Mouse (Mus musculus) lung, embryonic 14.5 days (tissue): ENCODE data around the gene 1700001C19Rik. TPM values are rescaled to one million over a fixed set of nuclear protein-coding genes. Genes with fewer than 3 reads are reported as not detected.
A peak's percentile ranks its signal among the peaks of the same experiment; 100 is the strongest.

Experiments
- ATAC-seq: fragments of 200-750 bp; cut with Nextera tagmentation; 2 replicates; pipeline ENCODE4 v1.8.0; 2017; ENCODE audit warnings: mild to moderate bottlenecking, moderate TSS enrichment, moderate library complexity; ENCODE audit not compliant: insufficient read depth
- DNase-seq: peaks from one replicate; pipeline ENCODE4 v3.0.0-alpha.2; 2015
- H3K27ac ChIP-seq: fragments of 300-500 bp; sonication (generic); 2 replicates; pipeline ENCODE4 v1.5.1; 2014; ENCODE audit warnings: low read depth, mild to moderate bottlenecking, moderate library complexity
- H3K27me3 ChIP-seq: fragments of 300-500 bp; sonication (generic); 2 replicates; pipeline ENCODE4 v1.6.1; 2014; ENCODE audit warnings: low read length, control low read depth; ENCODE audit not compliant: insufficient read depth
- H3K36me3 ChIP-seq: fragments of 300-500 bp; sonication (generic); 2 replicates; pipeline ENCODE4 v1.6.1; 2014; ENCODE audit warnings: control low read depth; ENCODE audit not compliant: insufficient read depth
- H3K4me1 ChIP-seq: fragments of 300-500 bp; sonication (generic); 2 replicates; pipeline ENCODE4 v1.6.1; 2014; ENCODE audit warnings: antibody characterized with exemption, control low read depth; ENCODE audit not compliant: insufficient read depth
- H3K4me2 ChIP-seq: fragments of 300-500 bp; sonication (generic); 2 replicates; pipeline ENCODE4 v1.6.1; 2014; ENCODE audit warnings: mild to moderate bottlenecking
- H3K4me3 ChIP-seq: fragments of 300-500 bp; sonication (generic); 2 replicates; pipeline ENCODE4 v1.5.1; 2014; ENCODE audit warnings: low read depth, low read length
- H3K9ac ChIP-seq: fragments of 300-500 bp; sonication (generic); 2 replicates; pipeline ENCODE4 v1.6.1; 2014
- H3K9me3 ChIP-seq: fragments of 300-500 bp; sonication (generic); 2 replicates; pipeline ENCODE4 v1.6.1; 2016; ENCODE audit warnings: low read depth, low read length, control low read depth
- CTCF ChIP-seq: IDR thresholded peaks from 2 replicates; pipeline ENCODE4 v1.5.1; 2016; ENCODE audit warnings: antibody characterized with exemption, low read depth
- WGBS: fragments of 180-500 bp; shearing (Covaris S2); extraction: QIAGEN DNeasy Blood & Tissue Kit; methylation state at CpG from one replicate; pipeline ENCODE4 v1.1.7; 2014; 5-methylcytosine and 5-hydroxymethylcytosine counted together
- polyA plus RNA-seq: library from polyadenylated mRNA; unstranded; fragments of >200 nt; fragmentation: Nextera tagmentation; extraction: Ambion mirVana; gene quantifications from 2 replicates; pipeline ENCODE4 v1.2.1, GENCODE M21; 2014

Gene 1700001C19Rik
- polyA plus RNA-seq, 1 experiment from 2014 or later = 0.13 TPM

GRCm38 (mm10) chr17:47378133-47378532 lies 59.0 kb downstream of the 1700001C19Rik start:
- TF ChIP-seq CTCF = peak; percentile 18; the same call in 1 of the 2 replicates
- Histone ChIP-seq H3K4me2 (no peak overlapping the region), H3K36me3 (peaks cover 82% of the 10 kb centered on the region), H3K4me1 (no peaks in the 10 kb centered on the region), H3K9me3 (no peaks in the 10 kb centered on the region), H3K27me3 (no peaks in the 10 kb centered on the region), H3K27ac (no peak overlapping the region), H3K9ac (no peak overlapping the region), H3K4me3 (no peak overlapping the region)
- ATAC-seq = no peak
- 75% methylated on average over 15 of the region's 15 CpGs for WGBS
- DNase-seq = no peak

- ATAC-seq = no peak
- DNase-seq = no peak
- TF ChIP-seq CTCF = no peak
- no peak overlapping the region for H3K4me2 ChIP-seq
- H3K4me1 ChIP-seq = no peaks in the 10 kb centered on the region
- WGBS = 91% methylated on average over 6 of the region's 6 CpGs
- H3K36me3 ChIP-seq = peaks cover 93% of the 10 kb centered on the region
- no peak overlapping the region for H3K27ac ChIP-seq
- no peaks in the 10 kb centered on the region for H3K9me3 ChIP-seq
- no peaks in the 10 kb centered on the region for H3K27me3 ChIP-seq
- H3K9ac ChIP-seq = no peak overlapping the region
- no peak overlapping the region for H3K4me3 ChIP-seq
Measured at GRCm38 (mm10) chr17:47376779-47377280, 60.3 kb downstream of the 1700001C19Rik start.

GRCm38 (mm10) chr17:47373991-47374390 lies 63.2 kb downstream of the 1700001C19Rik start:
- no peaks in the 10 kb centered on the region for H3K27me3 ChIP-seq
- no peak overlapping the region for H3K4me2 ChIP-seq
- no peak for ATAC-seq
- no peak overlapping the region for H3K9ac ChIP-seq
- no peak overlapping the region for H3K27ac ChIP-seq
- H3K4me3 ChIP-seq = no peak overlapping the region
- peaks cover 68% of the 10 kb centered on the region for H3K36me3 ChIP-seq
- H3K9me3 ChIP-seq = no peaks in the 10 kb centered on the region
- no peaks in the 10 kb centered on the region for H3K4me1 ChIP-seq
- 78% methylated on average over 6 of the region's 6 CpGs for WGBS
- DNase-seq = no peak
- no peak for TF ChIP-seq CTCF

GRCm38 (mm10) chr17:47371451-47371850 lies 65.7 kb downstream of the 1700001C19Rik start:
- Histone ChIP-seq H3K4me1 (no peaks in the 10 kb centered on the region), H3K27me3 (no peaks in the 10 kb centered on the region), H3K9me3 (no peaks in the 10 kb centered on the region), H3K36me3 (peaks cover 43% of the 10 kb centered on the region), H3K4me2 (0 out of 2 replicates have a peak overlapping the region, but pooled peaks have one; percentile 14), H3K9ac (no peak overlapping the region), H3K27ac (no peak overlapping the region), H3K4me3 (no peak overlapping the region)
- DNase-seq = peak; percentile 88
- peak; percentile 90 for TF ChIP-seq CTCF
- ATAC-seq = peak; percentile 52
- WGBS = 10% methylated on average over 4 of the region's 4 CpGs

GRCm38 (mm10) chr17:47369087-47369443 lies 68.1 kb downstream of the 1700001C19Rik start:
- DNase-seq = peak; percentile 63
- H3K4me2 ChIP-seq = peak overlapping the region; percentile 86
- H3K9ac ChIP-seq = peak overlapping the region; percentile 71
- peak overlapping the region; percentile 26 for H3K27ac ChIP-seq
- H3K9me3 ChIP-seq = no peaks in the 10 kb centered on the region
- no peak for TF ChIP-seq CTCF
- H3K27me3 ChIP-seq = no peaks in the 10 kb centered on the region
- H3K36me3 ChIP-seq = peaks cover 19% of the 10 kb centered on the region
- ATAC-seq = peak; percentile 38
- peak overlapping the region; percentile 83 for H3K4me3 ChIP-seq
- under 1% methylated on average over 20 of the region's 20 CpGs for WGBS
- H3K4me1 ChIP-seq = no peaks in the 10 kb centered on the region

GRCm38 (mm10) chr17:47368401-47369086 lies 68.6 kb downstream of the 1700001C19Rik start, which contains the start of gene Mrps10:
TSS of gene Mrps10 (plus strand) at chr17:47368887.
- H3K9ac ChIP-seq = peak within 1 kb of the TSS; percentile 71
- H3K9me3 ChIP-seq = no peaks in the 10 kb centered on the region
- peaks cover 16% of the 10 kb centered on the region for H3K36me3 ChIP-seq
- no peaks in the 10 kb centered on the region for H3K4me1 ChIP-seq
- H3K4me2 ChIP-seq = peak within 1 kb of the TSS; percentile 86
- 3% methylated on average over 35 of the region's 35 CpGs for WGBS
- H3K27me3 ChIP-seq = no peaks in the 10 kb centered on the region
- peak; percentile 88 for ATAC-seq
- peak within 1 kb of the TSS; percentile 83 for H3K4me3 ChIP-seq
- peak; percentile 97 for DNase-seq
- TF ChIP-seq CTCF = no peak
- H3K27ac ChIP-seq = peak within 1 kb of the TSS; percentile 26

Other genes starting within 250 kb of the 1700001C19Rik start
- 84.1 and 86.9 TPM in 2 replicates for gene Mrps10, start 68.5 kb downstream of the 1700001C19Rik start, polyA plus RNA-seq
- gene Guca1b, start 52.0 kb downstream of the 1700001C19Rik start, polyA plus RNA-seq = 0.41 and 0.49 TPM in 2 replicates
- 1.6 and 1.7 TPM in 2 replicates for gene Guca1a, start 36.8 kb downstream of the 1700001C19Rik start, polyA plus RNA-seq
- gene AI661453, start 761 bp downstream of the 1700001C19Rik start, polyA plus RNA-seq = 2.4 TPM in 2 replicates
- gene Taf8, start 64.9 kb upstream of the 1700001C19Rik start, polyA plus RNA-seq = 22.1 and 26.8 TPM in 2 replicates
- 289 and 308 TPM in 2 replicates for gene Ccnd3, start 67.7 kb upstream of the 1700001C19Rik start, polyA plus RNA-seq
- gene Bysl, start 174.1 kb upstream of the 1700001C19Rik start, polyA plus RNA-seq = 24.2 and 25.4 TPM in 2 replicates
- 45.5 and 49.2 TPM in 2 replicates for gene Med20, start 174.2 kb upstream of the 1700001C19Rik start, polyA plus RNA-seq
- 0.74 and 1.8 TPM in 2 replicates for gene Gm20517, start 174.2 kb upstream of the 1700001C19Rik start, polyA plus RNA-seq
- 5.0 and 5.6 TPM in 2 replicates for gene Usp49, start 193.3 kb upstream of the 1700001C19Rik start, polyA plus RNA-seq